8 mouse cellular contexts compared by ENCODE assay signal in the genomic region with DNA sequence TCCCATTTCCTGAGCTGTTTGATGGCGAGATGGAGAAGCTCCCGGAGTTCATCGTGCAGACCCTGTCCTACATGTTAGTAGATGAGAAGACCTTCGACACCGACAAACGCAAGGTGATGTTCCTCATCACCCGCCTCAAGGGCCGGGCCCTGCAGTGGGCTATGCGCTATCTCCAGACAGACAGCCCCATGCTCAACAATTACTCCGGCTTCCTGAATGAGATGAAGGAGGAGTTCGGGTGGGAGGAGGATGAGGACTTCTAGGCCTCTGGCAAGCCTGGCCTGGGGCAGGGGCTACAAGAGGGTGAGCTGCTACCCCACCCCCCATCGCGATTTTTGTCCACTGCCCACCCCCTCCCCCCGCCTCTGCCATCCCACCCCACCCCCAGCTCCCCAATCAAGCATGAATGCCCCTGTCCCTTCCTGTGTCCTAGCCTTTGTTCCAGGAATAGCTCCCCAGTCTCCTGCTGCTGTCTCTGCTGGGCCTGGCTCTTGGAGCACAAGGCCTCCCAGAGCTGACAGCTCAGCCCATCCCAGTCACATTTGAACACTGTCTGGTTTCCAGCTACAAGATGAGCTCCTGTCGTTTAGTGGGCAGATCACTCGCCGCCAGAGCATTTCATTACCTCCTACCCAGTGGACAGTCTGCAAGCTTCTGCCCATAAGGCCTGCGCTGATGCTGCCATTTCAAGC. TPM values are rescaled to one million over a fixed set of nuclear protein-coding genes. Genes with fewer than 3 reads are reported as not detected.
DNase-seq lines count a peak whose midpoint lies in the region; ATAC-seq and TF ChIP-seq lines count a peak whose summit lies in the region.

No protein-coding gene starts in this region.

- H3K36me3 ChIP-seq in thymus, adult 2 months (ENCODE audit: control insufficient read depth, insufficient read depth, low read length), result no peaks in the 10 kb centered on the region
- H3K36me3 ChIP-seq in heart, embryonic 13.5 days, result no peaks in the 10 kb centered on the region
- H3K36me3 ChIP-seq in stomach, embryonic 14.5 days (ENCODE audit: control insufficient read depth, insufficient read depth, low read length), result no peaks in the 10 kb centered on the region

- H3K4me1 ChIP-seq in thymus, adult 2 months (replicated peaks; ENCODE audit: control insufficient read depth, insufficient read depth, low read length), result peaks cover 2% of the 10 kb centered on the region
- no peaks in the 10 kb centered on the region for H3K4me1 ChIP-seq in heart, embryonic 13.5 days
- H3K4me1 ChIP-seq in stomach, embryonic 14.5 days (ENCODE audit: control insufficient read depth, insufficient read depth, low read length), result no peaks in the 10 kb centered on the region

- no peak overlapping the region for H3K27ac ChIP-seq in thymus, adult 2 months (ENCODE audit: control insufficient read depth, insufficient read depth, low read length)
- peak overlapping the region; percentile 67 for H3K27ac ChIP-seq in heart, embryonic 13.5 days (replicated peaks)
- H3K27ac ChIP-seq in stomach, embryonic 14.5 days (ENCODE audit: low read length), result no peak overlapping the region

- ATAC-seq in heart, embryonic 13.5 days (ENCODE audit: extremely low read depth, insufficient number of reproducible peaks, low FRiP score, low TSS enrichment), result no peak
- ATAC-seq in megakaryocyte-erythroid progenitor cell, adult 5-6 weeks (replicated peaks; ENCODE audit: low FRiP score, low TSS enrichment, poor library complexity, severe bottlenecking), result 0 out of 2 replicates have a peak, but pooled peaks have one; percentile 30
- peak; percentile 28; the same call in 1 of the 2 replicates for ATAC-seq in stomach, embryonic 14.5 days (ENCODE audit: insufficient number of reproducible peaks, insufficient read depth, low FRiP score, low read depth)

- H3K27me3 ChIP-seq in thymus, adult 2 months (ENCODE audit: control insufficient read depth, insufficient read depth, low read length), result no peaks in the 10 kb centered on the region
- no peaks in the 10 kb centered on the region for H3K27me3 ChIP-seq in heart, embryonic 13.5 days (replicated peaks)
- no peaks in the 10 kb centered on the region for H3K27me3 ChIP-seq in stomach, embryonic 14.5 days (ENCODE audit: control insufficient read depth, insufficient read depth, low read length)

- 23% methylated on average over 16 of the region's 18 CpGs for WGBS in thymus, adult 2 months
- WGBS in heart, embryonic 13.5 days, result 16% methylated on average over 15 of the region's 18 CpGs
- 40% methylated on average over 17 of the region's 18 CpGs for WGBS in stomach, embryonic 14.5 days

- TF ChIP-seq CTCF in thymus, adult 2 months (IDR thresholded peaks at IDR 0.05; ENCODE audit: borderline replicate concordance, control insufficient read depth, extremely low read depth, insufficient read depth, low read length, poor library complexity), result no peak

- no peak for TF ChIP-seq POLR2A in thymus, adult 2 months (IDR thresholded peaks at IDR 0.05; ENCODE audit: control insufficient read depth, extremely low read depth, insufficient read depth, low read length, poor library complexity)

- no peaks in the 10 kb centered on the region for H3K9me3 ChIP-seq in heart, embryonic 13.5 days
- H3K9me3 ChIP-seq in stomach, embryonic 14.5 days (ENCODE audit: control insufficient read depth, low read depth, low read length), result no peaks in the 10 kb centered on the region

- H3K4me2 ChIP-seq in heart, embryonic 13.5 days, result peak overlapping the region; percentile 69
- peak overlapping the region; percentile 47 for H3K4me2 ChIP-seq in stomach, embryonic 14.5 days (replicated peaks; ENCODE audit: low read depth, low read length)

- peak overlapping the region; percentile 79 for H3K9ac ChIP-seq in heart, embryonic 13.5 days
- H3K9ac ChIP-seq in stomach, embryonic 14.5 days (replicated peaks; ENCODE audit: low read depth, low read length), result peak overlapping the region; percentile 45; the same call in 1 of the 2 replicates

- H3K4me3 ChIP-seq in thymus, adult 2 months (ENCODE audit: control insufficient read depth, insufficient read depth, low read length), result peak overlapping the region; percentile 85
- H3K4me3 ChIP-seq in heart, embryonic 13.5 days, result peak overlapping the region; percentile 56
- H3K4me3 ChIP-seq in stomach, embryonic 14.5 days (ENCODE audit: low read depth, low read length), result peak overlapping the region; percentile 32

- no peak for DNase-seq in thymus, adult 2 months
- no peak for DNase-seq in thymus, postnatal 0 days (ENCODE audit: low spot score)
- DNase-seq in cerebellum, adult 9-11 months, result peak; percentile 60
- DNase-seq in layer of hippocampus, postnatal 14 days (ENCODE audit: low spot score in 2 of 2), result peak; percentile 7 to 14
- no peak for DNase-seq in urinary bladder, postnatal 10 days (ENCODE audit: low spot score)

RNA-seq across cellular contexts. Expression of gene Rtl8c, which starts 0.4 kb away (rescaled TPM):
- 14.9 and 16.3 TPM in 2 replicates for polyA plus RNA-seq in thymus, adult 2 months (2012; rRNA removed)
- 16.4 and 16.8 TPM in 2 replicates for polyA plus RNA-seq in thymus, postnatal 0 days (2015; fragmentation: Nextera tagmentation; extraction: Ambion mirVana)
- polyA plus RNA-seq in heart, embryonic 13.5 days (2015; fragmentation: Nextera tagmentation; extraction: Ambion mirVana), result 42.5 and 54.0 TPM in 2 replicates
- 100 to 1,000 TPM; 122 to 132 TPM for total RNA-seq in layer of hippocampus, postnatal 14 days (2021)
- total RNA-seq in megakaryocyte-erythroid progenitor cell, adult 5-6 weeks (2014; fragmentation: Nextera tagmentation), result not detected in 2 replicates
- total RNA-seq in megakaryocyte-erythroid progenitor cell, adult 5-6 weeks (2017), result 11.2 TPM in 1 of 2 replicates, not detected in the other
- 39.7 and 46.2 TPM in 2 replicates for polyA plus RNA-seq in stomach, embryonic 14.5 days (2014; fragmentation: Nextera tagmentation; extraction: Ambion mirVana)

RNA-seq across cellular contexts. Expression of gene Gm14597, which starts 0.5 kb away (rescaled TPM):
- not detected in 2 replicates for polyA plus RNA-seq in thymus, adult 2 months (2012; rRNA removed)
- not detected in 2 replicates for polyA plus RNA-seq in thymus, postnatal 0 days (2015; fragmentation: Nextera tagmentation; extraction: Ambion mirVana)
- not detected in 2 replicates for polyA plus RNA-seq in heart, embryonic 13.5 days (2015; fragmentation: Nextera tagmentation; extraction: Ambion mirVana)
- not detected for total RNA-seq in layer of hippocampus, postnatal 14 days (2021)
- total RNA-seq in megakaryocyte-erythroid progenitor cell, adult 5-6 weeks (2014; fragmentation: Nextera tagmentation), result not detected in 2 replicates
- total RNA-seq in megakaryocyte-erythroid progenitor cell, adult 5-6 weeks (2017), result not detected in 2 replicates
- polyA plus RNA-seq in stomach, embryonic 14.5 days (2014; fragmentation: Nextera tagmentation; extraction: Ambion mirVana), result not detected in 2 replicates

RNA-seq across cellular contexts. Expression of gene Rtl8a, which starts 35.2 kb away (rescaled TPM):
- 88.5 and 113 TPM in 2 replicates for polyA plus RNA-seq in thymus, adult 2 months (2012; rRNA removed)
- 45.1 and 48.1 TPM in 2 replicates for polyA plus RNA-seq in thymus, postnatal 0 days (2015; fragmentation: Nextera tagmentation; extraction: Ambion mirVana)
- polyA plus RNA-seq in heart, embryonic 13.5 days (2015; fragmentation: Nextera tagmentation; extraction: Ambion mirVana), result 94.3 and 99.2 TPM in 2 replicates
- total RNA-seq in layer of hippocampus, postnatal 14 days (2021), result 100 to 1,000 TPM; 205 to 293 TPM
- 6.0 and 10.0 TPM in 2 replicates for total RNA-seq in megakaryocyte-erythroid progenitor cell, adult 5-6 weeks (2014; fragmentation: Nextera tagmentation)
- 5.1 and 6.7 TPM in 2 replicates for total RNA-seq in megakaryocyte-erythroid progenitor cell, adult 5-6 weeks (2017)
- 61.0 and 69.6 TPM in 2 replicates for polyA plus RNA-seq in stomach, embryonic 14.5 days (2014; fragmentation: Nextera tagmentation; extraction: Ambion mirVana)

Comparison
In these comparisons a context has a peak if more than half of its experiments do, and no peak if none do; other contexts are left out.
1. DNase-seq: peak in cerebellum, adult 9-11 months (single experiment) and layer of hippocampus, postnatal 14 days (2 of 2); none in thymus, adult 2 months (single experiment), thymus, postnatal 0 days (single experiment) and urinary bladder, postnatal 10 days (single experiment).
2. H3K4me3 ChIP-seq: peak in every context shown above with its lines; median percentile 85 in thymus, adult 2 months; 56 in heart, embryonic 13.5 days; 32 in stomach, embryonic 14.5 days.